Mouse (Mus musculus): ENCODE data around the gene Tex33. TPM values are rescaled to one million over a fixed set of nuclear protein-coding genes. Genes with fewer than 3 reads are reported as not detected.
"Not testable (repeated sequence)": the region's sequence is repeated elsewhere in the genome, so short reads cannot be mapped to it uniquely, and the experiment has no call there.

Gene Tex33
- polyA plus RNA-seq, 1 experiment from 2014 or later, result not detected

- no peak overlapping the region for H3K27ac ChIP-seq (replicated peaks)
- no peaks in the 10 kb centered on the region for H3K27me3 ChIP-seq
- no peak overlapping the region for H3K4me2 ChIP-seq
- H3K4me3 ChIP-seq, result no peak overlapping the region
- H3K9me3 ChIP-seq, result no peaks in the 10 kb centered on the region
- H3K36me3 ChIP-seq, result no peaks in the 10 kb centered on the region
- no peaks in the 10 kb centered on the region for H3K4me1 ChIP-seq (replicated peaks)
- no peak for ATAC-seq (ENCODE audit: low FRiP score, low read depth)
- H3K9ac ChIP-seq, result no peak overlapping the region
- 94% methylated on average over 4 of the region's 4 CpGs for WGBS
Measured at GRCm38 (mm10) chr15:78330706-78331105, 65.0 kb downstream of the Tex33 start.

GRCm38 (mm10) chr15:78329972-78330371 lies 65.7 kb downstream of the Tex33 start:
- not testable (repeated sequence) for H3K9ac ChIP-seq; H3K4me2 ChIP-seq; H3K4me1 ChIP-seq (replicated peaks); ATAC-seq (ENCODE audit: low FRiP score, low read depth); H3K27me3 ChIP-seq; H3K4me3 ChIP-seq; H3K36me3 ChIP-seq; H3K27ac ChIP-seq (replicated peaks); H3K9me3 ChIP-seq
- WGBS, result 81% methylated on average over 6 of the region's 6 CpGs

- no peaks in the 10 kb centered on the region for H3K27me3 ChIP-seq
- no peaks in the 10 kb centered on the region for H3K36me3 ChIP-seq
- no peak for ATAC-seq (ENCODE audit: low FRiP score, low read depth)
- no peak overlapping the region for H3K4me2 ChIP-seq
- H3K9me3 ChIP-seq, result no peaks in the 10 kb centered on the region
- no peaks in the 10 kb centered on the region for H3K4me1 ChIP-seq (replicated peaks)
- 58% methylated on average over 3 of the region's 3 CpGs for whole genome bisulfite sequencing
- no peak overlapping the region for H3K27ac ChIP-seq (replicated peaks)
- H3K4me3 ChIP-seq, result no peak overlapping the region
- H3K9ac ChIP-seq, result no peak overlapping the region
Measured at GRCm38 (mm10) chr15:78328520-78329097, 67.1 kb downstream of the Tex33 start.

Small RNAs within 50 kb of the gene (microRNA-seq; reads per million reads assigned to microRNA genes)
- gene Mir7676-2, result not detected

Other genes starting within 250 kb of the Tex33 start
- 102 and 109 TPM in 2 replicates for gene Ift27, start 221.8 kb downstream of the Tex33 start, polyA plus RNA-seq (2015; fragmentation: Nextera tagmentation; extraction: Ambion mirVana)
- gene Pvalb, start 189.5 kb downstream of the Tex33 start, polyA plus RNA-seq (2015; fragmentation: Nextera tagmentation; extraction: Ambion mirVana), result 7.6 and 9.0 TPM in 2 replicates
- gene Ncf4, start 151.1 kb downstream of the Tex33 start, polyA plus RNA-seq (2015; fragmentation: Nextera tagmentation; extraction: Ambion mirVana), result 0.69 and 1.6 TPM in 2 replicates
- 0.21 and 0.34 TPM in 2 replicates for gene Csf2rb2, start 90.2 kb downstream of the Tex33 start, polyA plus RNA-seq (2015; fragmentation: Nextera tagmentation; extraction: Ambion mirVana)
- gene Csf2rb, start 70.2 kb downstream of the Tex33 start, polyA plus RNA-seq (2015; fragmentation: Nextera tagmentation; extraction: Ambion mirVana), result 0.60 and 0.96 TPM in 2 replicates
- 23.8 and 26.9 TPM in 2 replicates for gene Tst, start 10.0 kb upstream of the Tex33 start, polyA plus RNA-seq (2015; fragmentation: Nextera tagmentation; extraction: Ambion mirVana)
- 3.1 and 4.6 TPM in 2 replicates for gene Mpst, start 10.5 kb upstream of the Tex33 start, polyA plus RNA-seq (2015; fragmentation: Nextera tagmentation; extraction: Ambion mirVana)
- 145 and 156 TPM in 2 replicates for gene Kctd17, start 32.7 kb upstream of the Tex33 start, polyA plus RNA-seq (2015; fragmentation: Nextera tagmentation; extraction: Ambion mirVana)
- 0.47 and 0.56 TPM in 2 replicates for gene Tmprss6, start 72.7 kb upstream of the Tex33 start, polyA plus RNA-seq (2015; fragmentation: Nextera tagmentation; extraction: Ambion mirVana)
- gene Il2rb, start 99.4 kb upstream of the Tex33 start, polyA plus RNA-seq (2015; fragmentation: Nextera tagmentation; extraction: Ambion mirVana), result 0.22 and 0.26 TPM in 2 replicates
- gene C1qtnf6, start 135.5 kb upstream of the Tex33 start, polyA plus RNA-seq (2015; fragmentation: Nextera tagmentation; extraction: Ambion mirVana), result 8.3 and 9.1 TPM in 2 replicates
- gene Sstr3, start 148.8 kb upstream of the Tex33 start, polyA plus RNA-seq (2015; fragmentation: Nextera tagmentation; extraction: Ambion mirVana), result 0.61 and 0.71 TPM in 2 replicates
- gene Rac2, start 176.9 kb upstream of the Tex33 start, polyA plus RNA-seq (2015; fragmentation: Nextera tagmentation; extraction: Ambion mirVana), result 5.4 and 5.6 TPM in 2 replicates
- gene Cyth4, start 201.1 kb upstream of the Tex33 start, polyA plus RNA-seq (2015; fragmentation: Nextera tagmentation; extraction: Ambion mirVana), result 6.7 and 7.0 TPM in 2 replicates